Mouse (Mus musculus): ENCODE measurements at regions not wholly inside any gene's neighbourhood (a gene's known extent, or its start where the extent isn't known, plus 50 kb on each side); places are given as distances from the start of the nearest gene placed in this dataset.

GRCm38 (mm10) chr1:108797053-108797801 is 1185.0 kb upstream of the Cdh7 start:
- in situ Hi-C loops (cut with MboI; ENCODE audit: low pct_unique_long_range_greater_than_20kb) = no loop called here
- no peak for TF ChIP-seq CTCF (IDR thresholded peaks at IDR 0.05)
- CTCF ChIA-PET = no interaction called here
- DNase-seq (ENCODE audit: low read depth, low spot score) = no peak
- H3K27me3 ChIP-seq = no peaks in the 10 kb centered on the region
- POLR2A ChIA-PET = no interaction called here
- no peak for ATAC-seq

- ATAC-seq (no peak), DNase-seq (ENCODE audit: low read depth, low spot score) (no peak)
- in situ Hi-C loops (cut with MboI; ENCODE audit: low pct_unique_long_range_greater_than_20kb) = no loop called here
- ChIA-PET CTCF (no interaction called here), POLR2A (no interaction called here)
- TF ChIP-seq CTCF (IDR thresholded peaks at IDR 0.05) = no peak
- H3K27me3 ChIP-seq = no peaks in the 10 kb centered on the region
These were observed 1182.1 kb upstream of the Cdh7 start for GRCm38 (mm10) chr1:108800101-108800500.

- in situ Hi-C loops (cut with MboI; ENCODE audit: low pct_unique_long_range_greater_than_20kb) = loop anchor here (5.0 to 10.0 kb wide), 2 partner anchors 452 to 1190 kb away; no protein-coding TSS in a partner anchor
- peak; percentile 78 for TF ChIP-seq CTCF (IDR thresholded peaks at IDR 0.05)
- ChIA-PET POLR2A (no interaction called here), CTCF (interaction anchor here (1.4 to 1.7 kb wide), 2 partner anchors 1191 to 1346 kb away, joined by 3 to 4 read pairs; no protein-coding TSS in a partner anchor)
- DNase-seq (ENCODE audit: low read depth, low spot score) (peak; percentile 12), ATAC-seq (peak; percentile 44)
- no peaks in the 10 kb centered on the region for H3K27me3 ChIP-seq
These were observed 1155.0 kb upstream of the Cdh7 start for GRCm38 (mm10) chr1:108827238-108827637.

All from Patski (cell line).